Mouse (Mus musculus) ES-E14 (cell line): ENCODE measurements around the gene Ermap.

Experiments
- CHD2 ChIP-seq: IDR thresholded peaks from 2 replicates; pipeline ENCODE4 v1.6.1; 2014; ENCODE audit warnings: mild to moderate bottlenecking, low read depth, low read length, inconsistent platforms
- HCFC1 ChIP-seq: IDR thresholded peaks from 2 replicates; pipeline ENCODE4 v1.6.1; 2012; ENCODE audit warnings: low read length, inconsistent platforms, borderline replicate concordance; ENCODE audit not compliant: insufficient read depth
- MAFK ChIP-seq: IDR thresholded peaks from 2 replicates; pipeline ENCODE4 v1.6.1; 2014; ENCODE audit warnings: mild to moderate bottlenecking, low read depth, low read length, inconsistent platforms; ENCODE audit not compliant: insufficient read depth
- ZC3H11A ChIP-seq: IDR thresholded peaks from 2 replicates; pipeline ENCODE4 v1.6.1; 2012; ENCODE audit warnings: low read depth, mild to moderate bottlenecking, inconsistent platforms, low read length, borderline replicate concordance
- ZNF384 ChIP-seq: IDR thresholded peaks from 2 replicates; pipeline ENCODE4 v1.6.1; 2012; ENCODE audit warnings: low read depth, low read length, inconsistent platforms

- TF ChIP-seq ZNF384, result no peak
- no peak for TF ChIP-seq ZC3H11A
- TF ChIP-seq HCFC1, result no peak
- TF ChIP-seq CHD2, result no peak
- TF ChIP-seq MAFK, result no peak
Measured at GRCm38 (mm10) chr4:119157891-119158290, 31.9 kb downstream of the Ermap start.
